Mouse (Mus musculus) erythroblast, embryonic 14.5 days (primary cell): ENCODE measurements around the gene Tfcp2. TPM values are rescaled to one million over a fixed set of nuclear protein-coding genes. Genes with fewer than 3 reads are reported as not detected.
A peak's percentile ranks its signal among the peaks of the same experiment; 100 is the strongest.

Experiments used
- H3K27me3 ChIP-seq: 2 replicates; pipeline ENCODE4 v1.6.1; 2012; ENCODE audit warnings: inconsistent platforms; ENCODE audit not compliant: control insufficient read depth
- H3K36me3 ChIP-seq: 2 replicates; pipeline ENCODE4 v1.6.1; 2012; ENCODE audit warnings: mild to moderate bottlenecking, inconsistent platforms; ENCODE audit not compliant: control insufficient read depth
- H3K4me1 ChIP-seq: 2 replicates; pipeline ENCODE4 v1.6.1; 2012; ENCODE audit warnings: inconsistent platforms; ENCODE audit not compliant: control insufficient read depth
- H3K4me3 ChIP-seq: replicated peaks from 2 replicates; pipeline ENCODE3; 2012; ENCODE audit warnings: moderate library complexity, mild to moderate bottlenecking, inconsistent platforms
- H3K9me3 ChIP-seq: 2 replicates; pipeline ENCODE4 v1.6.1; 2012; ENCODE audit warnings: low read length, inconsistent platforms, mixed read lengths; ENCODE audit not compliant: control insufficient read depth
- GATA1 ChIP-seq: IDR thresholded peaks from 2 replicates; pipeline ENCODE4 v1.6.1; 2012; ENCODE audit warnings: low read length, inconsistent platforms, mixed read lengths
- TAL1 ChIP-seq: IDR thresholded peaks from 3 replicates; pipeline ENCODE4 v1.6.1; 2012; ENCODE audit warnings: low read length, inconsistent platforms, mixed read lengths
- polyA plus RNA-seq: library from polyadenylated mRNA; stranded (reverse); fragments of >175 nt; gene quantifications from 2 replicates; pipeline ENCODE4 v1.2.3, GENCODE M21; 2012

The Tfcp2 gene
- polyA plus RNA-seq, 1 experiment = 0.16 TPM

- Histone ChIP-seq H3K4me3 (peak overlapping the region; percentile 42), H3K27me3 (peaks cover 2% of the 10 kb centered on the region; the same call in 1 of the 2 replicates), H3K36me3 (no peaks in the 10 kb centered on the region), H3K4me1 (peaks cover 27% of the 10 kb centered on the region), H3K9me3 (no peaks in the 10 kb centered on the region)
- TF ChIP-seq GATA1 (no peak), TAL1 (no peak)
These were observed 90.9 kb downstream of the Tfcp2 start for GRCm38 (mm10) chr15:100460942-100461341.

GRCm38 (mm10) chr15:100458055-100458454, 93.8 kb downstream of the Tfcp2 start:
- Histone ChIP-seq H3K36me3 (no peaks in the 10 kb centered on the region), H3K27me3 (peaks cover 2% of the 10 kb centered on the region; the same call in 1 of the 2 replicates), H3K4me1 (peaks cover 27% of the 10 kb centered on the region), H3K4me3 (no peak overlapping the region), H3K9me3 (no peaks in the 10 kb centered on the region)
- TF ChIP-seq GATA1 (no peak), TAL1 (no peak)

- peak overlapping the region; percentile 31 for H3K4me3 ChIP-seq
- TF ChIP-seq TAL1 (no peak), GATA1 (no peak)
These were observed 94.5 kb downstream of the Tfcp2 start for GRCm38 (mm10) chr15:100457340-100457739.

GRCm38 (mm10) chr15:100456356-100456991, 95.3 kb downstream of the Tfcp2 start:
- no peaks in the 10 kb centered on the region for H3K9me3 ChIP-seq
- no peaks in the 10 kb centered on the region for H3K36me3 ChIP-seq
- no peak overlapping the region for H3K4me3 ChIP-seq
- H3K4me1 ChIP-seq = peaks cover 29% of the 10 kb centered on the region
- no peak for TF ChIP-seq GATA1
- TF ChIP-seq TAL1 = no peak
- H3K27me3 ChIP-seq = peaks cover 2% of the 10 kb centered on the region; the same call in 1 of the 2 replicates

More at GRCm38 (mm10) chr15:100457340-100457739, 94.5 kb downstream of the Tfcp2 start:
- H3K9me3 ChIP-seq = no peaks in the 10 kb centered on the region
- H3K36me3 ChIP-seq = no peaks in the 10 kb centered on the region
- peaks cover 29% of the 10 kb centered on the region for H3K4me1 ChIP-seq
- peaks cover 2% of the 10 kb centered on the region; the same call in 1 of the 2 replicates for H3K27me3 ChIP-seq

GRCm38 (mm10) chr15:100452486-100452885, 99.3 kb downstream of the Tfcp2 start:
- Histone ChIP-seq H3K36me3 (no peaks in the 10 kb centered on the region), H3K27me3 (no peaks in the 10 kb centered on the region; the same call in 1 of the 2 replicates)
- TF ChIP-seq TAL1 (no peak), GATA1 (no peak)

GRCm38 (mm10) chr15:100451245-100451644, 100.6 kb downstream of the Tfcp2 start:
- Histone ChIP-seq H3K4me1 (peaks cover 5% of the 10 kb centered on the region), H3K9me3 (no peaks in the 10 kb centered on the region), H3K27me3 (no peaks in the 10 kb centered on the region; the same call in 1 of the 2 replicates), H3K4me3 (no peak overlapping the region), H3K36me3 (no peaks in the 10 kb centered on the region)
- TF ChIP-seq TAL1 = no peak
- no peak for TF ChIP-seq GATA1

More at GRCm38 (mm10) chr15:100452486-100452885, 99.3 kb downstream of the Tfcp2 start:
- H3K4me3 ChIP-seq = no peak overlapping the region
- no peaks in the 10 kb centered on the region for H3K9me3 ChIP-seq
- H3K4me1 ChIP-seq = peaks cover 8% of the 10 kb centered on the region

GRCm38 (mm10) chr15:100449495-100449894, 102.3 kb downstream of the Tfcp2 start:
- TF ChIP-seq TAL1 (no peak), GATA1 (no peak)

GRCm38 (mm10) chr15:100448572-100448971, 103.2 kb downstream of the Tfcp2 start:
- Histone ChIP-seq H3K27me3 (no peaks in the 10 kb centered on the region; the same call in 1 of the 2 replicates), H3K4me1 (peaks cover 13% of the 10 kb centered on the region), H3K9me3 (no peaks in the 10 kb centered on the region), H3K36me3 (no peaks in the 10 kb centered on the region), H3K4me3 (no peak overlapping the region)
- TF ChIP-seq GATA1 (no peak), TAL1 (no peak)

More at GRCm38 (mm10) chr15:100449495-100449894, 102.3 kb downstream of the Tfcp2 start:
- H3K9me3 ChIP-seq = no peaks in the 10 kb centered on the region
- H3K4me3 ChIP-seq = no peak overlapping the region
- H3K36me3 ChIP-seq = no peaks in the 10 kb centered on the region
- H3K4me1 ChIP-seq = peaks cover 5% of the 10 kb centered on the region
- no peaks in the 10 kb centered on the region; the same call in 1 of the 2 replicates for H3K27me3 ChIP-seq

Other genes with a start within 250 kb of the Tfcp2 start
- gene Mettl7a1, start 247.9 kb downstream of the Tfcp2 start, polyA plus RNA-seq = 9.7 and 12.9 TPM in 2 replicates
- not detected in 2 replicates for gene Mettl7a3, start 217.1 kb downstream of the Tfcp2 start, polyA plus RNA-seq
- gene Methig1, start 198.9 kb downstream of the Tfcp2 start, polyA plus RNA-seq = not detected in 2 replicates
- not detected in 2 replicates for gene Mettl7a2, start 198.8 kb downstream of the Tfcp2 start, polyA plus RNA-seq
- not detected in 2 replicates for gene Higd1c, start 187.5 kb downstream of the Tfcp2 start, polyA plus RNA-seq
- gene Gm5475, start 129.9 kb downstream of the Tfcp2 start, polyA plus RNA-seq = not detected in 2 replicates
- 1.8 and 2.7 TPM in 2 replicates for gene Slc11a2, start 126.9 kb downstream of the Tfcp2 start, polyA plus RNA-seq
- gene Letmd1, start 83.0 kb downstream of the Tfcp2 start, polyA plus RNA-seq = 0.62 and 1.0 TPM in 2 replicates
- 0.01 TPM in 1 of 2 replicates, not detected in the other for gene Csrnp2, start 56.5 kb downstream of the Tfcp2 start, polyA plus RNA-seq
- 0.04 and 0.05 TPM in 2 replicates for gene Pou6f1, start 48.0 kb upstream of the Tfcp2 start, polyA plus RNA-seq
- 6.5 and 6.8 TPM in 2 replicates for gene Dazap2, start 63.3 kb upstream of the Tfcp2 start, polyA plus RNA-seq
- gene Smagp, start 84.9 kb upstream of the Tfcp2 start, polyA plus RNA-seq = 0.27 and 0.44 TPM in 2 replicates
- gene Bin2, start 117.5 kb upstream of the Tfcp2 start, polyA plus RNA-seq = 1.6 and 2.2 TPM in 2 replicates
- gene Cela1, start 135.9 kb upstream of the Tfcp2 start, polyA plus RNA-seq = 0.08 and 0.41 TPM in 2 replicates
- gene Galnt6, start 177.4 kb upstream of the Tfcp2 start, polyA plus RNA-seq = 0.04 and 0.06 TPM in 2 replicates
- 0.09 TPM in 1 of 2 replicates, not detected in the other for gene Slc4a8, start 209.7 kb upstream of the Tfcp2 start, polyA plus RNA-seq